Comparison of ENCODE assay signal across 24 mouse cellular contexts in the genomic region with DNA sequence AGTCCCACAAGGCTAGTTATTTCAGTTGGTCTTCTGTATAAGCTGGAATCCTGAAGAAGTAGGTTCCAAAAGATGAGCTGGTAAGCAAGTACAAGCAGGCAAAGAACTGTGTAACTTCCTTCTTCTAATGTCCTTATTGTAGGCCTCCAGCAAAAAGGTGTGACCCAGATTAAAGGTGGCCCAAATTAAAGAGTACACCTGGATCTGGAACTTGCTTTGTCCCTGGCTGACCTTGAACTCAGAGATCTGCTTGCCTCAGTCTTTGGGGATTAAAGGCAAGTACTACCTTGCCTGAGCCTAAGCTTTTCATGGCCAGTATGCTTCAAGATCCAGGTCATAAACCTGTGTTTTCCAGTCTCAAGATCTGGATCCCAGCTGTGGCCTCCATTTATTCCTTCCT. TPM values are rescaled to one million over a fixed set of nuclear protein-coding genes. Genes with fewer than 3 reads are reported as not detected.
DNase-seq lines count a peak whose midpoint lies in the region.
"Had no signal": no experiment of that assay in that cellular context is flagged by ENCODE, and none has a peak within 500 bp of the region (broad histone marks: within the 10 kb centered on the region; RNA-seq: fewer than 3 reads in every experiment).

No protein-coding gene starts in this region.

- H3K27me3 ChIP-seq in limb, embryonic 10.5 days (ENCODE audit: low read depth, poor library complexity, severe bottlenecking): peaks cover 31% of the 10 kb centered on the region
- H3K27me3 ChIP-seq: CH12.LX had no signal

- no peaks in the 10 kb centered on the region for H3K4me1 ChIP-seq in limb, embryonic 10.5 days

- H3K27ac ChIP-seq in limb, embryonic 10.5 days: no peak overlapping the region

- H3K36me3 ChIP-seq in limb, embryonic 10.5 days: no peaks in the 10 kb centered on the region
- H3K36me3 ChIP-seq: G1E had no signal

- no peaks in the 10 kb centered on the region for H3K9me3 ChIP-seq in limb, embryonic 10.5 days (replicated peaks)
- H3K9me3 ChIP-seq: G1E had no signal

- H3K4me3 ChIP-seq in limb, embryonic 10.5 days: no peak overlapping the region

- peak; percentile 17 for DNase-seq in heart, adult 11 months
- DNase-seq in heart, adult 8-10 months (ENCODE audit: low spot score): no peak
- DNase-seq in fat pad, adult 2 months (ENCODE audit: extremely low read depth, low read depth, low spot score): peak; percentile 95
- DNase-seq in gonadal fat pad, adult 2 months (ENCODE audit: low read depth): peak; percentile 97
- no peak for DNase-seq in Muller cell, postnatal 12 days (ENCODE audit: inconsistent ontology term)
- DNase-seq in limb, embryonic 10.5 days (ENCODE audit: low spot score): no peak
- DNase-seq: adrenal gland, adult 2 months; adrenal gland, adult 8-10 months; adrenal gland, postnatal 10 days; adrenal gland, postnatal 14 days; adrenal gland, postnatal 25 days; adrenal gland, postnatal 36 days; B cell, adult 2 months; cerebellum, adult 11 months; cerebellum, adult 11-12 months; cerebellum, adult 18-20 months; cerebellum, adult 2 months had no signal

RNA-seq across cellular contexts. Expression of gene Moxd1, which starts 24.8 kb away (rescaled TPM):
- under 1 TPM in 3 of 4 experiments, not detected in 1; 0.16 to 0.24 (median 0.19) TPM for total RNA-seq in heart, adult 8-10 months (2022)
- 3.9 and 4.3 TPM in 2 replicates for polyA plus RNA-seq in gonadal fat pad, adult 2 months (2012; rRNA removed)
- 3.2 and 6.0 TPM in 2 replicates for polyA plus RNA-seq in limb, embryonic 10.5 days (2016; fragmentation: Nextera tagmentation; extraction: Ambion mirVana)
- total RNA-seq: CH12.LX, G1E, MEL had no signal
- polyA plus RNA-seq: activated CD4-positive, CD25-positive, alpha-beta regulatory T cell, adult 4 months; C2C12; CD4-positive, CD25-positive, alpha-beta regulatory T cell, adult 4 months; G1E; Patski had no signal

Comparison
In these comparisons a context has a peak if more than half of its experiments do, and no peak if none do; other contexts are left out.
1. DNase-seq: peak in heart, adult 11 months (single experiment), fat pad, adult 2 months (single experiment) and gonadal fat pad, adult 2 months (single experiment); none in heart, adult 8-10 months (single experiment), Muller cell, postnatal 12 days (single experiment) and limb, embryonic 10.5 days (single experiment).